Mouse (Mus musculus) neural tube, embryonic 12.5 days (tissue): ENCODE data around the gene Hpn. TPM values are rescaled to one million over a fixed set of nuclear protein-coding genes. Genes with fewer than 3 reads are reported as not detected.

Source experiments
- ATAC-seq: fragments of 200-750 bp; cut with Nextera tagmentation; 2 replicates; pipeline ENCODE4 v1.8.0; 2017; ENCODE audit warnings: low read depth, mild to moderate bottlenecking, moderate TSS enrichment, moderate library complexity; ENCODE audit not compliant: low FRiP score
- H3K27ac ChIP-seq: fragments of 300-500 bp; sonication (generic); 2 replicates; pipeline ENCODE4 v1.5.1; 2016
- H3K27me3 ChIP-seq: fragments of 300-500 bp; sonication (generic); replicated peaks from 2 replicates; pipeline ENCODE4 v1.6.1; 2016; ENCODE audit warnings: mild to moderate bottlenecking
- H3K36me3 ChIP-seq: fragments of 300-500 bp; sonication (generic); 2 replicates; pipeline ENCODE4 v1.6.1; 2016; ENCODE audit warnings: mild to moderate bottlenecking
- H3K4me1 ChIP-seq: fragments of 300-500 bp; sonication (generic); 2 replicates; pipeline ENCODE4 v1.6.1; 2016
- H3K4me2 ChIP-seq: fragments of 300-500 bp; sonication (generic); replicated peaks from 2 replicates; pipeline ENCODE4 v1.6.1; 2016; ENCODE audit warnings: mild to moderate bottlenecking
- H3K4me3 ChIP-seq: fragments of 300-500 bp; sonication (generic); 2 replicates; pipeline ENCODE4 v1.5.1; 2016
- H3K9ac ChIP-seq: fragments of 300-500 bp; sonication (generic); 2 replicates; pipeline ENCODE4 v1.6.1; 2016; ENCODE audit warnings: mild to moderate bottlenecking
- H3K9me3 ChIP-seq: fragments of 300-500 bp; sonication (generic); 2 replicates; pipeline ENCODE4 v1.6.1; 2016; ENCODE audit warnings: mild to moderate bottlenecking
- WGBS: fragments of 180-500 bp; shearing (Covaris S2); methylation state at CpG from one replicate; pipeline ENCODE4 v1.1.7; 2016; 5-methylcytosine and 5-hydroxymethylcytosine counted together
- polyA plus RNA-seq: library from polyadenylated mRNA; unstranded; fragments of >200 nt; fragmentation: Nextera tagmentation; extraction: Ambion mirVana; gene quantifications from 2 replicates; pipeline ENCODE4 v1.2.1, GENCODE M21; 2016

Hpn gene
- polyA plus RNA-seq, 1 experiment from 2014 or later: 0.27 TPM

- H3K4me3 ChIP-seq: no peak overlapping the region
- H3K9ac ChIP-seq: no peak overlapping the region
- ATAC-seq: no peak
- no peak overlapping the region for H3K4me2 ChIP-seq
- WGBS: 87% methylated on average over 5 of the region's 5 CpGs
- H3K27me3 ChIP-seq: peaks cover 8% of the 10 kb centered on the region
- no peaks in the 10 kb centered on the region for H3K36me3 ChIP-seq
- H3K9me3 ChIP-seq: no peaks in the 10 kb centered on the region
- H3K27ac ChIP-seq: no peak overlapping the region
- H3K4me1 ChIP-seq: 0 out of 2 replicates have a peak, but pooled peaks cover 4% of the 10 kb centered on the region
These were observed 4.5 kb upstream of the Hpn start for GRCm38 (mm10) chr7:31119556-31119955.

DNA sequence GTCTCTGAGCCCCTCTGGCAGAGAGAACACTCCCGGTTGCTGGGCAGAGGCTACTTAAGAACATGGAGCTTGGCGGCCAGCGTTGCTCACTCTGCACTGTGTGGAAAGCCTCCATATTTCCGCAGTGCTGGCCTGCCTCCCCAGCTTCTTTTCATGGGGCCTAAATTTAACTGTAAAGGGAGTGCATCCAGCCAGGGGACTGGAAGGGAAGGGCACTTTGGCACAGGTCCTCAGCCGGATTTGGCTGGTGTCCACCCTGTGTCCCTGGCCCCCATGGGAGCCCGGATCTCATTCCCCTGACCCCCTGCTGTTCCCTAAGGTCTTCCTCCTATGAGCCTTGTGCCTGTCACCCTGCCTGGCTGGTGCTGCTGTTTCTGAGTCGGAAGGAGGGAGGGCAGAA lies 3.4 kb upstream of the Hpn start:
- H3K9me3 ChIP-seq: no peaks in the 10 kb centered on the region
- H3K4me1 ChIP-seq: 0 out of 2 replicates have a peak, but pooled peaks cover 4% of the 10 kb centered on the region
- peaks cover 5% of the 10 kb centered on the region for H3K27me3 ChIP-seq
- no peak overlapping the region for H3K27ac ChIP-seq
- no peak overlapping the region for H3K4me2 ChIP-seq
- ATAC-seq: no peak
- no peaks in the 10 kb centered on the region for H3K36me3 ChIP-seq
- H3K9ac ChIP-seq: no peak overlapping the region
- 76% methylated on average over 7 of the region's 7 CpGs for WGBS
- no peak overlapping the region for H3K4me3 ChIP-seq

- Histone ChIP-seq H3K4me3 (no peak overlapping the region), H3K4me1 (0 out of 2 replicates have a peak, but pooled peaks cover 4% of the 10 kb centered on the region), H3K27me3 (peaks cover 5% of the 10 kb centered on the region), H3K9ac (no peak overlapping the region), H3K36me3 (no peaks in the 10 kb centered on the region), H3K9me3 (no peaks in the 10 kb centered on the region), H3K4me2 (no peak overlapping the region), H3K27ac (no peak overlapping the region)
- no peak for ATAC-seq
- WGBS: 78% methylated on average over 11 of the region's 11 CpGs
These were observed 2.4 kb upstream of the Hpn start for GRCm38 (mm10) chr7:31117465-31117864.

DNA sequence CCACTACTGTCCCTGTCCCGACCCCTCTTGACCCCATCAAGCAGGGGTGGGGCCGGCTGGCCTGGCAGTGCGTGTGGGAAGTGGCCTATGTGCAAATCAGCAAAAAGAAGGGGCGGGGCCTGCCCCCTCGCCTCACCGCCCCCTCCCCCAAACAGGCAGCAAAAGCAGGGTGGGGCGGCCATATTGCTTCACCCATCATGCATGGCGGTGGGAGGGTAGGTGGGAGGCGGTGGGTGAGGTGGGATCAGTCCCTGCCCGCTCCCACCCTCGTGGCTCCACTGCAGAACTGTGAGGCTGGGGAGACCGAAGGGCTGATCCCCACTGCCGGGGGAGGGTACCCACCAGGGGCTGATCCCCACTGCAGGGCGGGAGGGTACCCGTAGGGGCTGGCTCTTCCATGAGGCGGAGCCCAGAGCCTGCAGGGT lies 1.6 kb upstream of the Hpn start:
- 0 out of 2 replicates have a peak, but pooled peaks cover 4% of the 10 kb centered on the region for H3K4me1 ChIP-seq
- no peaks in the 10 kb centered on the region for H3K9me3 ChIP-seq
- H3K36me3 ChIP-seq: no peaks in the 10 kb centered on the region
- H3K4me2 ChIP-seq: no peak overlapping the region; the same call in 1 of the 2 replicates
- 35% methylated on average over 16 of the region's 16 CpGs for WGBS
- H3K27me3 ChIP-seq: peaks cover 5% of the 10 kb centered on the region
- 0 out of 2 replicates have a peak, but pooled peaks have one; percentile 13 for ATAC-seq
- no peak overlapping the region for H3K4me3 ChIP-seq
- no peak overlapping the region for H3K9ac ChIP-seq
- H3K27ac ChIP-seq: no peak overlapping the region

DNA sequence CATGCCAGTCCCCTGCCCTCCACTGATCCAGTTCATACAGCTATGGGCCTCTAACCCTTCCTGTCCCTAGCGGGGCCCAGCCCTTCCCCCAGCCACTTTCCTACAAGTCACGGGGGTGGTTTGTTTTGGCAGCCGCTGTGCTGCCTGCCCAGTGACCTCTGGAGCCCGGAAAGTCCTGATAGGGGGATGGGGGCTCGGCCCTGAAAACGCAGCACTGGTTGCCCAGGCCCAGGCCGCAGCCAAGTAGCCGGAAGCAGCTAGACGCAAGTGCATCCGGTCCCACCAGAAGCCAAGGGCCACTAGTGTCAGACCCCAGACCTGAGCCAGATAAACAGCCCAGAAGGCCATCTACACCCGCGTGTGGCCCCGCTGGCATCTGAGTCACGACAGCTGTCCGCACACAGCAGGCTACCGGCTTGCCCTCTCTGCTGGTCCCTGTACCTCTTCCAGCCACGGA lies 525 bp upstream of the Hpn start:
- no peak overlapping the region for H3K9ac ChIP-seq
- no peaks in the 10 kb centered on the region for H3K36me3 ChIP-seq
- no peak overlapping the region for H3K4me3 ChIP-seq
- 0 out of 2 replicates have a peak, but pooled peaks cover 4% of the 10 kb centered on the region for H3K4me1 ChIP-seq
- ATAC-seq: no peak
- no peak overlapping the region for H3K4me2 ChIP-seq
- no peak overlapping the region for H3K27ac ChIP-seq
- no peaks in the 10 kb centered on the region for H3K9me3 ChIP-seq
- peaks cover 5% of the 10 kb centered on the region for H3K27me3 ChIP-seq
- WGBS: 35% methylated on average over 17 of the region's 17 CpGs

DNA sequence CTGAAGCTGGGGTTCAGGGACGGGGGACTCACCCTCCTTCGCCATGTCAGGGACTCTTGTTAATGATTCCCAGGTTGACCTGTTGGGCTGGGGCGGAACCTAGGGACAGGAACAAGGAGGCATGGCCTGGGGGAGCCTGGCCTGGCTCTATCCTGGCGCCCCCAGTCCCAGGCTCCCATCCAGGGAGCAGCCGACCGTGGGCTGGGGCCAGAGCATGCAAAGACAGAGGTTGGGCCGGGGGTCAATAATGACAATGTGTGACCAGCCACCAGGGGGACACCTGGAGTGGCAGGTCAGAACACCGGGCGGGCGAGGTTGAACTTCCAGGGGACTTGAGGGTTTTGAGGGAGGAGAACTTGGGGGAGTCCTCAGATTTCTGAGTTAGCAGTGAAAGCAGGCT lies 444 bp downstream of the Hpn start:
- Histone ChIP-seq H3K4me3 (no peak overlapping the region), H3K27me3 (peaks cover 5% of the 10 kb centered on the region), H3K9ac (no peak overlapping the region), H3K4me1 (0 out of 2 replicates have a peak, but pooled peaks cover 4% of the 10 kb centered on the region), H3K36me3 (no peaks in the 10 kb centered on the region), H3K27ac (no peak overlapping the region), H3K4me2 (no peak overlapping the region), H3K9me3 (no peaks in the 10 kb centered on the region)
- ATAC-seq: no peak
- 49% methylated on average over 10 of the region's 10 CpGs for WGBS

GRCm38 (mm10) chr7:31113800-31114199 lies 1.3 kb downstream of the Hpn start:
- H3K27me3 ChIP-seq: peaks cover 5% of the 10 kb centered on the region
- no peak overlapping the region for H3K27ac ChIP-seq
- ATAC-seq: no peak
- 0 out of 2 replicates have a peak, but pooled peaks cover 4% of the 10 kb centered on the region for H3K4me1 ChIP-seq
- H3K36me3 ChIP-seq: no peaks in the 10 kb centered on the region
- no peak overlapping the region for H3K4me2 ChIP-seq
- 77% methylated on average over 6 of the region's 6 CpGs for WGBS
- no peak overlapping the region for H3K9ac ChIP-seq
- no peaks in the 10 kb centered on the region for H3K9me3 ChIP-seq
- H3K4me3 ChIP-seq: no peak overlapping the region

DNA sequence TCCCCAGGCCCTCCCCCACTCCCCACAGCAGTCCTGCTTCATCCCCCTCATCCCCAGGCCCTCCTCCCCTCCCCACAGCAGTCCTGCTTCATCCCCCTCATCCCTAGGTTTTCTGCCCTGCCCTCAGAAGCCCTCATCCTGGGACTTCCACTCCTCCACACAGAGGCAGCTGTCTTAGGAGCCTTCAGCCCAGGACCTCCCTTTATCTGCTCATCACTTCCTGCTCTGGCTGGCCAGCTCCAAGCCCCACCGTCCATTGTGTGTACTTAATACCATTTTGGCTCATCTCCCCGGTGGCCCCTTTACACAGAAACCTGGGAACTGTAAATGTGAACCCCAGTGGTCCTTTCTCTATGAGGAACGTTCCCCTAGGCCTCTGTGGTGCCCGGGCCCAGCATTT lies 3.1 kb downstream of the Hpn start:
- H3K4me1 ChIP-seq: 0 out of 2 replicates have a peak, but pooled peaks cover 4% of the 10 kb centered on the region
- no peak overlapping the region for H3K9ac ChIP-seq
- no peak for ATAC-seq
- H3K4me3 ChIP-seq: no peak overlapping the region
- no peaks in the 10 kb centered on the region for H3K9me3 ChIP-seq
- H3K4me2 ChIP-seq: no peak overlapping the region
- H3K27me3 ChIP-seq: peaks cover 5% of the 10 kb centered on the region
- H3K27ac ChIP-seq: no peak overlapping the region
- no peaks in the 10 kb centered on the region for H3K36me3 ChIP-seq
- 56% methylated on average over 4 of the region's 4 CpGs for WGBS

DNA sequence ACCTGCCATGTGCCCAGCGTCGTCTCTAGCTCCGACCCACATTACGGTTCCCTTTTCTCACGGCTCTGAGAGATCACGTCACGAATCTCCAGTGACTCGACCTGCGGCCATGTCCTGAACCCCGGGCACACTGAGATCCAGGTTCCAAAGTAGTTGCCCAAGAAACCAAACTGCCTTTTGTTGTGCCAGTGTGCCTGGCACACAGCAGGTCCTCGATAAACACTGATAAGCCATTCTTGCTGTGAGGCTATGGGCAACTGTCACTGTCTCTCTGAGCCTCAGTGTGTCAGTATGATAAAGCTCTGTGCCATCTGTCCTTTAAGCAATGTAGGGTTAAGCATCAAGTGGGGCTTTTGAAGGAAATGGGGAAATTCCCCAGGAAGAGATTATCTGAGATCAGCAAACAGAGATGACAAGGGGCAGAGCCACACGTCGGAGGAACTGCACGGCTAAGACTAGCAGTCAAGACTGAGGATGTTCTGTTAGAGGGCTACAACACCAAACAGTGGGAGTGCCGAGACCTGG lies 4.2 kb downstream of the Hpn start:
- Histone ChIP-seq H3K27ac (no peak overlapping the region), H3K9ac (no peak overlapping the region), H3K9me3 (no peaks in the 10 kb centered on the region), H3K4me2 (no peak overlapping the region), H3K27me3 (peaks cover 5% of the 10 kb centered on the region), H3K4me1 (0 out of 2 replicates have a peak, but pooled peaks cover 4% of the 10 kb centered on the region), H3K4me3 (no peak overlapping the region), H3K36me3 (no peaks in the 10 kb centered on the region)
- ATAC-seq: no peak
- WGBS: 86% methylated on average over 15 of the region's 15 CpGs

- 91% methylated on average over 5 of the region's 5 CpGs for whole genome bisulfite sequencing
- H3K9me3 ChIP-seq: no peaks in the 10 kb centered on the region
- no peak for ATAC-seq
These were observed 5.3 kb downstream of the Hpn start for GRCm38 (mm10) chr7:31109796-31110195.

DNA sequence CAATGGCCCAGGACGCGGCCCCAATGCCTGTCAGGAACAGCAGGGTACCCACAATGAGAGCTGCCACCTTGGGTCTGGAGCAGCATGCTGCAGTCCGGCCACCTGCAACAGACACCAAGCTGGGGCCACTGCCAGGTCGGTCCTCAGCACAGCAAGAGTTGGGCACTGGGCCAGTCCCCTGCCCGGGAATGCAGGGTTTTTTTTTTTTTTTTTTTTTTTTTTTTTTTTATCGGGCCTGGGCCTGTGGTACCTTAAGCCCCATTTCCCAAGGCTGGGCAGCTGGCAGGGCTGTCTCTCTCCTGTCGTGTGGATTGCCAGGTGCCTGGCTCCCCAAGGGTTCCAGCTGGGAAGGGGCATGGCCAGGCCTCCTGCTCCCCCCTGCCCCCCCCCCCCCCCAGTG lies 6.0 kb downstream of the Hpn start:
- 54% methylated on average over 7 of the region's 7 CpGs for WGBS
- Histone ChIP-seq H3K36me3 (no peaks in the 10 kb centered on the region), H3K9ac (no peak overlapping the region), H3K9me3 (no peaks in the 10 kb centered on the region), H3K4me2 (no peak overlapping the region), H3K4me3 (no peak overlapping the region), H3K27ac (no peak overlapping the region), H3K27me3 (no peaks in the 10 kb centered on the region), H3K4me1 (no peaks in the 10 kb centered on the region)
- ATAC-seq: no peak

More at GRCm38 (mm10) chr7:31109796-31110195, 5.3 kb downstream of the Hpn start:
- Histone ChIP-seq H3K4me2 (no peak overlapping the region), H3K9ac (no peak overlapping the region), H3K4me1 (no peaks in the 10 kb centered on the region), H3K27ac (no peak overlapping the region), H3K4me3 (no peak overlapping the region), H3K36me3 (no peaks in the 10 kb centered on the region), H3K27me3 (no peaks in the 10 kb centered on the region; the same call in 1 of the 2 replicates)

DNA sequence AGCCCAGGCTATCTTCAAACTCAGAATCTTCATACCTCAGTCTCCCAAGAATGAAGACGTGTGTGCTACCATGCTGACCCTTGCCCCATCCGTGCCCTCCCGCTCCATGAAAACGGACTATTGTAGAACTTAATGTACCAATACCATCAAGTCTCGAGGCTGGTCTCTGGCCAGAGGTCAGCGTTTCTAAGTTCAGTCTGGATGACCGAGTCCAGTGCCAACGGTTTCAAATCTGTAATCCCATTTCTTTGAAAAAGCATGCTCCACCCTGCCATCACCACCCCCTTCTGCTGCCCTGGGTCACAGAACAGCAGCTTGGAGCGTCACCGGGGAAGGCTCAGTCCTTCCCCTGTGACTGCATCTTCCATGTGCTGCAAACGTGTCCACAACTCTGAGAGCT lies 7.3 kb downstream of the Hpn start:
- Histone ChIP-seq H3K9me3 (no peaks in the 10 kb centered on the region), H3K4me2 (no peak overlapping the region), H3K4me1 (no peaks in the 10 kb centered on the region), H3K27me3 (no peaks in the 10 kb centered on the region), H3K9ac (no peak overlapping the region), H3K27ac (no peak overlapping the region), H3K36me3 (no peaks in the 10 kb centered on the region), H3K4me3 (no peak overlapping the region)
- no peak for ATAC-seq
- 87% methylated on average over 11 of the region's 11 CpGs for WGBS

- ATAC-seq: no peak
- Histone ChIP-seq H3K4me3 (no peak overlapping the region), H3K9me3 (no peaks in the 10 kb centered on the region), H3K4me2 (no peak overlapping the region), H3K4me1 (no peaks in the 10 kb centered on the region), H3K9ac (no peak overlapping the region), H3K36me3 (no peaks in the 10 kb centered on the region), H3K27ac (no peak overlapping the region), H3K27me3 (no peaks in the 10 kb centered on the region)
- 48% methylated on average over 3 of the region's 3 CpGs for WGBS
These were observed 8.9 kb downstream of the Hpn start for GRCm38 (mm10) chr7:31106166-31106565.
